Mouse (Mus musculus) bone marrow macrophage, adult 2 months (primary cell): ENCODE measurements around the gene Tatdn2. TPM values are rescaled to one million over a fixed set of nuclear protein-coding genes. Genes with fewer than 3 reads are reported as not detected.
A peak's percentile ranks its signal among the peaks of the same experiment; 100 is the strongest.

Experiments
- H3K27ac ChIP-seq: 2 replicates; pipeline ENCODE4 v1.5.1; 2012; ENCODE audit warnings: low read depth, low read length; ENCODE audit not compliant: insufficient read depth
- H3K4me1 ChIP-seq: 2 replicates; pipeline ENCODE4 v1.6.1; 2012; ENCODE audit warnings: low read length; ENCODE audit not compliant: control insufficient read depth, insufficient read depth
- H3K4me3 ChIP-seq: 2 replicates; pipeline ENCODE4 v1.5.1; 2012; ENCODE audit warnings: mild to moderate bottlenecking, low read length, moderate library complexity; ENCODE audit not compliant: insufficient read depth
- CTCF ChIP-seq: IDR thresholded peaks from 2 replicates; pipeline ENCODE4 v1.5.1; 2012; ENCODE audit warnings: low read depth, mild to moderate bottlenecking, low read length, moderate library complexity
- POLR2A ChIP-seq: IDR thresholded peaks from 2 replicates; pipeline ENCODE4 v1.6.1; 2012; ENCODE audit warnings: mild to moderate bottlenecking, low read depth, low read length, borderline replicate concordance
- polyA plus RNA-seq: library from polyadenylated mRNA; stranded (reverse); fragments of >200 nt; gene quantifications from 2 replicates; pipeline ENCODE4 v1.2.4, GENCODE M21; 2012; ENCODE audit not compliant: missing spikeins, insufficient read depth, insufficient read length

Tatdn2 gene
- polyA plus RNA-seq, 1 experiment = 32.1 TPM

- Histone ChIP-seq H3K27ac (no peak overlapping the region), H3K4me1 (peaks cover 45% of the 10 kb centered on the region), H3K4me3 (no peak overlapping the region)
- TF ChIP-seq CTCF = no peak
- TF ChIP-seq POLR2A = no peak
Observed at GRCm38 (mm10) chr6:113672989-113673388, 23.9 kb upstream of the Tatdn2 start.

- H3K27ac ChIP-seq = no peak overlapping the region
- H3K4me3 ChIP-seq = no peak overlapping the region
- peaks cover 51% of the 10 kb centered on the region for H3K4me1 ChIP-seq
- TF ChIP-seq POLR2A (no peak), CTCF (no peak)
Observed at GRCm38 (mm10) chr6:113675234-113675633, 21.6 kb upstream of the Tatdn2 start.

GRCm38 (mm10) chr6:113675991-113676390 is 20.9 kb upstream of the Tatdn2 start:
- Histone ChIP-seq H3K27ac (no peak overlapping the region), H3K4me3 (no peak overlapping the region), H3K4me1 (peaks cover 51% of the 10 kb centered on the region)
- TF ChIP-seq CTCF (no peak), POLR2A (no peak)

- Histone ChIP-seq H3K27ac (peak overlapping the region; percentile 68), H3K4me3 (no peak overlapping the region), H3K4me1 (peaks cover 55% of the 10 kb centered on the region)
- TF ChIP-seq POLR2A = no peak
- no peak for TF ChIP-seq CTCF
Observed at GRCm38 (mm10) chr6:113677070-113677734, 19.6 kb upstream of the Tatdn2 start.

- H3K27ac ChIP-seq = no peak overlapping the region; the same call in 1 of the 2 replicates
- peaks cover 55% of the 10 kb centered on the region for H3K4me1 ChIP-seq
- TF ChIP-seq CTCF (no peak), POLR2A (no peak)
- H3K4me3 ChIP-seq = no peak overlapping the region
Observed at GRCm38 (mm10) chr6:113678246-113679012, 18.4 kb upstream of the Tatdn2 start.

- no peak overlapping the region for H3K4me3 ChIP-seq
- H3K4me1 ChIP-seq = peaks cover 55% of the 10 kb centered on the region
- H3K27ac ChIP-seq = peak overlapping the region; percentile 53
- peak; percentile 42 for TF ChIP-seq CTCF
- no peak for TF ChIP-seq POLR2A
Observed at GRCm38 (mm10) chr6:113679993-113680566, 16.8 kb upstream of the Tatdn2 start.

- TF ChIP-seq CTCF (peak; percentile 62), POLR2A (no peak)
- no peak overlapping the region for H3K4me3 ChIP-seq
- H3K27ac ChIP-seq = peak overlapping the region; percentile 64
- peaks cover 49% of the 10 kb centered on the region for H3K4me1 ChIP-seq
Observed at GRCm38 (mm10) chr6:113681271-113681670, 15.6 kb upstream of the Tatdn2 start.

GRCm38 (mm10) chr6:113683081-113683825 is 13.6 kb upstream of the Tatdn2 start:
- Histone ChIP-seq H3K4me3 (no peak overlapping the region), H3K27ac (no peak overlapping the region), H3K4me1 (peaks cover 32% of the 10 kb centered on the region)
- TF ChIP-seq POLR2A (no peak), CTCF (no peak)

- Histone ChIP-seq H3K4me3 (no peak overlapping the region), H3K4me1 (peaks cover 23% of the 10 kb centered on the region), H3K27ac (no peak overlapping the region)
- no peak for TF ChIP-seq POLR2A
Observed at GRCm38 (mm10) chr6:113686551-113687125, 10.2 kb upstream of the Tatdn2 start.

GRCm38 (mm10) chr6:113690008-113690399 is 6.8 kb upstream of the Tatdn2 start:
- Histone ChIP-seq H3K4me3 (no peak overlapping the region), H3K27ac (peak overlapping the region; percentile 75)
- TF ChIP-seq POLR2A (no peak), CTCF (no peak)

More at GRCm38 (mm10) chr6:113690008-113690399, 6.8 kb upstream of the Tatdn2 start:
- H3K4me1 ChIP-seq = peaks cover 39% of the 10 kb centered on the region
